Mouse (Mus musculus): ENCODE measurements at regions not wholly inside any gene's neighbourhood (a gene's known extent, or its start where the extent isn't known, plus 50 kb on each side); places are given as distances from the start of the nearest gene placed in this dataset.

DNA sequence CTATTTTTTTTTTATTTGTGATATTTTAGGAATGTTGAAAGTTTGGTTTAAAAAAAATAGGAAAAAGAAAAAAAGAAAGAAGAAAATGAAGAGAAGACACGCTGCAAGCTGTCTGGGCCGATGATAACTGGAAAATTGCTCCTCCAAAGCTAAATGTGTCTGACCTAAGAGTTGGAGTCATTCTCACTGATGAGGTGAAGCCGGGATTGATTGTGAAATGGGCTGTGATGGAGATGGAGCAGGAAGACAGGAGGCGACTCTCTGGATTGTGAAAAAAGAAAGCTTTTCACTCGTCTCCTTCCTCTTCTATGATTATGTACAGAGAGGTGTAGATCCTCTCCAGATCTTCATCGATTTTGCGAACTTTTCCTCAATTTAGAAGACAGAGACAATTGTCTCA, 349.8 kb downstream of the Pcdh17 start:
- TF ChIP-seq CTCF (IDR thresholded peaks at IDR 0.05; ENCODE audit: borderline replicate concordance, insufficient read depth, low read depth, low read length) (no peak), POLR2A (IDR thresholded peaks at IDR 0.05; ENCODE audit: borderline replicate concordance, insufficient read depth, low read length) (no peak)
